Mouse (Mus musculus) erythroblast, embryonic 14.5 days (primary cell): ENCODE measurements around the gene Gclc.

Source experiments
- GATA1 ChIP-seq: IDR thresholded peaks from 2 replicates; pipeline ENCODE4 v1.6.1; 2012; ENCODE audit warnings: low read length, inconsistent platforms, mixed read lengths
- TAL1 ChIP-seq: IDR thresholded peaks from 3 replicates; pipeline ENCODE4 v1.6.1; 2012; ENCODE audit warnings: low read length, inconsistent platforms, mixed read lengths

DNA sequence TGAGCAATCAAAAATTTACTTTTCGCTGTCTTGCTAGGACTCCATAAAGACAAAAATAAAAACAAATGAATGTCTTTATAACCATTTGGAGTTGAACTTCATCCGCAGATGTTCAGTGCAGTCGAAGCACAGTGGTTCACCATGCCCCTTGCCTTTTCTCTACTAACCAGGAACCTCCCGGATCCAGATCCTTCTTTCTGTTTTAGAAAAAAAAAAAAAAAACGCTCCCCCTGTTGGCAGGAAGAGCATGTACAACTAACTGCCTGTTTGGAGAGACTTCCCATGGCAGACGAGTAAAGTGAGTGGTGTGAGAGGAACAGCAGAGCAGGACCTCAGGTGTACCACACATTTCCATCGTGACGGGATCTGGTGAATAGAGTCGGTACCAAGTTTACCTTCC lies 1.7 kb downstream of the Gclc start:
- TF ChIP-seq GATA1: no peak
- TF ChIP-seq TAL1: no peak
